Mouse (Mus musculus) olfactory bulb, adult 2 months (tissue): ENCODE measurements around the gene Insl5. TPM values are rescaled to one million over a fixed set of nuclear protein-coding genes. Genes with fewer than 3 reads are reported as not detected.

Experiments used
- H3K27ac ChIP-seq: fragments of 200-500 bp; 2 replicates; pipeline ENCODE4 v1.5.1; 2012; ENCODE audit warnings: low read depth, low read length; ENCODE audit not compliant: insufficient read depth
- H3K4me1 ChIP-seq: fragments of 200-500 bp; 2 replicates; pipeline ENCODE4 v1.6.1; 2012; ENCODE audit warnings: low read length; ENCODE audit not compliant: control insufficient read depth, insufficient read depth
- H3K4me3 ChIP-seq: fragments of 200-500 bp; 2 replicates; pipeline ENCODE4 v1.5.1; 2012; ENCODE audit warnings: mild to moderate bottlenecking, low read depth, low read length, moderate library complexity; ENCODE audit not compliant: insufficient read depth
- CTCF ChIP-seq: fragments of 200-500 bp; IDR thresholded peaks from 2 replicates; pipeline ENCODE4 v1.5.1; 2012; ENCODE audit warnings: low read depth, mild to moderate bottlenecking, low read length, moderate library complexity; ENCODE audit not compliant: insufficient read depth
- POLR2A ChIP-seq: fragments of 200-500 bp; IDR thresholded peaks from 2 replicates; pipeline ENCODE4 v1.6.1; 2012; ENCODE audit warnings: mild to moderate bottlenecking, low read depth, low read length, moderate library complexity; ENCODE audit not compliant: insufficient read depth
- WGBS: fragments of 180-500 bp; shearing (Covaris S2); methylation state at CpG from one replicate; pipeline ENCODE4 v1.1.7; 2018; 5-methylcytosine and 5-hydroxymethylcytosine counted together
- polyA plus RNA-seq: library from polyadenylated mRNA; stranded (reverse); fragments of >200 nt; gene quantifications from 2 replicates; pipeline ENCODE4 v1.2.4, GENCODE M21; 2012; ENCODE audit warnings: low replicate concordance; ENCODE audit not compliant: missing spikeins, insufficient read depth, insufficient read length

Gene Insl5
- polyA plus RNA-seq, 1 experiment = not detected

DNA sequence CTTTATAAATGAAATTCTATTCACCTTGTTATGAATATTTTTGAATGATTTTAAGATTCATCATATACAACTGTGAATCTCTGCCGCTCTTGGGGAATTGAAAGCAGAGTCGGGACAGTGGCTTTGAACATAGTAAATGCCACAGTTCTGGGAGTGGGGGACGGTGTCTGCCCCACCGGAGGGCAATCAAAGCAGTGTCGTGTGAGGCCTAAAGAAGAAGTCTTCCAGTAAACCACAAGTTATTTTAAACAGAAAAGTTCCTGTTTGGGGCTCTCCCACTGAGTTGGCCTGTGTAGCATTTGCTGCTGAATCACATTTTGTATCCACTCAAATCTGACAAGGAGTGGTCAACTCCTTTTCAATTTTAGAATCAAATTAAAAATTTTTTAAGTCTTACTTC lies 55.5 kb downstream of the Insl5 start:
- H3K4me1 ChIP-seq = no peaks in the 10 kb centered on the region
- no peak overlapping the region for H3K4me3 ChIP-seq
- TF ChIP-seq CTCF (no peak), POLR2A (no peak)
- no peak overlapping the region for H3K27ac ChIP-seq
- 78% methylated on average over 5 of the region's 5 CpGs for WGBS

DNA sequence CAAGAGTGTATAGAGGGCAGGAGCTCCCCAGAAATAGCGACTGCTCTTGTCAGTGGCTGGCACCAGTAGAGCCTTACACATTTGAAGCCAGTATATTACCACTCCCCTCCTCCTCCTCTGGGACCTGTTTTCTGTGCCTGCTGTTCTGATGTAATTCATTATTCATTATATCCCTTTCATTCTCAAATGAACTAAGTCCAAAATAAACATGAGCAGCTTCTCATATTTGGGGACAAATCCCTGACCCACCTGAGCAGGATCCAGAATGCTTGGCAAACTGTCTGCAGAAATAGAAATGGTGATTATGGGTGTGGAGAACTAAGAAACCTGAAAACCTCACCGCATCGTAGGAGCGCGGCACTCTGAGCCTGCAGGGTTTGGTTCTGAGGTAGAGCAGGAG lies 57.0 kb downstream of the Insl5 start:
- Histone ChIP-seq H3K4me1 (no peaks in the 10 kb centered on the region), H3K27ac (no peak overlapping the region), H3K4me3 (no peak overlapping the region)
- no peak for TF ChIP-seq POLR2A
- WGBS = 82% methylated on average over 5 of the region's 5 CpGs

Other genes starting within 250 kb of the Insl5 start
- gene Tctex1d1, start 48.2 kb downstream of the Insl5 start, polyA plus RNA-seq = not detected in 2 replicates
- gene Mier1, start 87.5 kb upstream of the Insl5 start, polyA plus RNA-seq = not detected in 2 replicates
- gene Wdr78, start 87.7 kb upstream of the Insl5 start, polyA plus RNA-seq = not detected in 2 replicates
- gene Slc35d1, start 188.3 kb upstream of the Insl5 start, polyA plus RNA-seq = not detected in 2 replicates